Mouse (Mus musculus): ENCODE measurements at regions not wholly inside any gene's neighbourhood (a gene's known extent, or its start where the extent isn't known, plus 50 kb on each side); places are given as distances from the start of the nearest gene placed in this dataset.
A peak's percentile ranks its signal among the peaks of the same experiment; 100 is the strongest.

DNA sequence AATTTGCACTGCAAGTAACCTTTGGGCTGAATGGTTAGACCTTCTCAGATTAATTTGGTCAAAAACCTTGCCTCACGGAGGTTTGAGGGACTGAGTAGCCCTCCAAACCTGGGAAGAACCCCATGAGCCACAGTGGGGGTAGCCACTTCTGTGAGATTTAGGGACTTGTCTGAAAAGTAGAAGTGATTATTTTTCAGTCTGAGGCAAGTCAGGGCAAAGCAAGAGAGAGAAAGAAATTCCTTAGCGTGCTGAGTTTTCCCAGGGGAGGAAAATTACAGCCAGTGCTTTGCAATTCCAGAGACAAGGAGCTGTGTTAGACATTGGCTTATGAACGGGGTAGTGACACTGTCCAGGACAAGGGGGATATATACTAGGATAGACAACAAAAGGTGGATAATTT is 1962.1 kb upstream of the Lrrc6 start:
- Histone ChIP-seq H3K4me2 (ENCODE audit: low read length) (no peak overlapping the region), H3K9ac (replicated peaks; ENCODE audit: low read length) (no peak overlapping the region), H3K27me3 (ENCODE audit: control insufficient read depth, insufficient read depth, low read length) (no peaks in the 10 kb centered on the region), H3K36me3 (ENCODE audit: control insufficient read depth, insufficient read depth, low read length) (no peaks in the 10 kb centered on the region), H3K27ac (replicated peaks; ENCODE audit: low read depth, low read length) (no peak overlapping the region), H3K4me3 (replicated peaks; ENCODE audit: low read depth, low read length) (no peak overlapping the region), H3K9me3 (ENCODE audit: control insufficient read depth, low read length) (no peaks in the 10 kb centered on the region), H3K4me1 (ENCODE audit: control insufficient read depth, insufficient read depth, low read length) (no peaks in the 10 kb centered on the region)
- ATAC-seq (ENCODE audit: low FRiP score, low TSS enrichment) = no peak
- DNase-seq = no peak
- WGBS = 60% methylated on average over 3 of the region's 3 CpGs

DNA sequence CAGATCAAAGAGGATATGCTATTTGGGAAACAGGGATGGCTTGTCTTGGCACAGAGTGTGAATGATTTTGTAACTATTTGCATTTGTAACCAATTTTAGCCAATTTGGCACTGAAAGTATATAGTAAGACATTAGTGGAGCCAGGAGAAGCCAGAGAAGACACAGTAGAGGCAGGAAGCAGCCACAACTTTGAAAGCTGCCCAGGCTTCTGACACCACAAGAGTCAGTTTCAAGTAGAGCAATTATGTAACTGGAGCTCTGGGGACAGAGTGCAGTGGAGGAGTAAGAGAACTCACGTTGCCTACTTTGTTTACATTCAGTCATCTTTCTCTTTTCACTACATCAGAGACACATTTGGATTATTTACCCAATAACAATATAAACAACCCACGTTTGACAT is 1956.5 kb upstream of the Lrrc6 start:
- no peak for ATAC-seq (ENCODE audit: low FRiP score, low TSS enrichment)
- H3K9ac ChIP-seq (replicated peaks; ENCODE audit: low read length) = no peak overlapping the region
- no peaks in the 10 kb centered on the region for H3K27me3 ChIP-seq (ENCODE audit: control insufficient read depth, insufficient read depth, low read length)
- H3K4me1 ChIP-seq (ENCODE audit: control insufficient read depth, insufficient read depth, low read length) = no peaks in the 10 kb centered on the region
- no peak for DNase-seq
- H3K4me2 ChIP-seq (ENCODE audit: low read length) = no peak overlapping the region
- 67% methylated on average over 2 of the region's 2 CpGs for WGBS
- H3K9me3 ChIP-seq (ENCODE audit: control insufficient read depth, low read length) = no peaks in the 10 kb centered on the region
- H3K27ac ChIP-seq (replicated peaks; ENCODE audit: low read depth, low read length) = no peak overlapping the region
- no peak overlapping the region for H3K4me3 ChIP-seq (replicated peaks; ENCODE audit: low read depth, low read length)
- H3K36me3 ChIP-seq (ENCODE audit: control insufficient read depth, insufficient read depth, low read length) = no peaks in the 10 kb centered on the region

DNA sequence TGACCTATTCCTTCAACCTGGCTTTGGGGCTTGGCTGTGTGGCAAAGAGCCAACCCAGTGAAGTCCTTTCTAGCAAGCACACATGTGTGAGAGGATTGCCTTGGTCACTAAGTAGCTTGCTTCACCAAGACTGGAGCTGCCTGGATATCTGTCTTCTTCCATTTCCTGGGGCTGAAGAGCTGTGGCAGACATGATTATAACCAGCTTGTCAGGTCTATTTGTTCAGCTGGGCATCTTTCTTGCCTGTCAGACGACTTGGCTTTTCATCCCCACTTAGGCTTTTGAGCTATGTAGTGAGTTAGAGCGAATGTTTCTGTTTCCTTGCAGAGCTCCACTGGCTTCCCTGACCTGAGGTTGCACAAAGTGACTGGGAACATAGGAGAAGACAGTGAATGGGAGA is 1951.3 kb upstream of the Lrrc6 start:
- Histone ChIP-seq H3K4me3 (replicated peaks; ENCODE audit: low read depth, low read length) (no peak overlapping the region), H3K4me2 (ENCODE audit: low read length) (no peak overlapping the region), H3K9me3 (ENCODE audit: control insufficient read depth, low read length) (no peaks in the 10 kb centered on the region), H3K4me1 (ENCODE audit: control insufficient read depth, insufficient read depth, low read length) (no peaks in the 10 kb centered on the region), H3K36me3 (ENCODE audit: control insufficient read depth, insufficient read depth, low read length) (no peaks in the 10 kb centered on the region), H3K27me3 (ENCODE audit: control insufficient read depth, insufficient read depth, low read length) (no peaks in the 10 kb centered on the region), H3K9ac (replicated peaks; ENCODE audit: low read length) (no peak overlapping the region), H3K27ac (replicated peaks; ENCODE audit: low read depth, low read length) (no peak overlapping the region)
- WGBS = 46% methylated on average over 2 of the region's 2 CpGs
- DNase-seq (no peak), ATAC-seq (ENCODE audit: low FRiP score, low TSS enrichment) (no peak)

DNA sequence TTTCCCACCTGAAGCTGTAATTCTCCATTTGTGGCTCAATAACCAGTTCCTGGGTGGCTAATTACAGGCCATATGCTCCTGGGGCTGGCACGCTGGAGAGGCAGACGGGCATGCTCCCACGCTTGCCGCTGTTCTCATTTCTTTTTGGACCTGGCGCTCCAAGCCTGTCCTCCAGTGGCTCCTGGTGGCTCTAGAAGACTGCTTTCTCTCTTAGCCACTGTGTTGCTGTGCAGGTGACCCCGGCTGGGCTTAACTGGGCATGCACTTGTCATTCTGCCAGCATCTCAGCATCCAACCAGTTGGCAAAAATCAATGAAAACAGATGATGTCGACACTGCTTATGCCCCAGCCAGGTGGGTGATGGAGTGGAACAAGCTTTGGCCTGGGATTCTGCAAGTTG is 1944.6 kb upstream of the Lrrc6 start:
- Histone ChIP-seq H3K9ac (replicated peaks; ENCODE audit: low read length) (no peak overlapping the region), H3K9me3 (ENCODE audit: control insufficient read depth, low read length) (no peaks in the 10 kb centered on the region), H3K4me1 (ENCODE audit: control insufficient read depth, insufficient read depth, low read length) (no peaks in the 10 kb centered on the region), H3K27ac (replicated peaks; ENCODE audit: low read depth, low read length) (no peak overlapping the region), H3K36me3 (ENCODE audit: control insufficient read depth, insufficient read depth, low read length) (no peaks in the 10 kb centered on the region), H3K27me3 (ENCODE audit: control insufficient read depth, insufficient read depth, low read length) (no peaks in the 10 kb centered on the region), H3K4me3 (replicated peaks; ENCODE audit: low read depth, low read length) (no peak overlapping the region), H3K4me2 (ENCODE audit: low read length) (no peak overlapping the region)
- WGBS = 89% methylated on average over 7 of the region's 7 CpGs
- no peak for ATAC-seq (ENCODE audit: low FRiP score, low TSS enrichment)
- DNase-seq = no peak

DNA sequence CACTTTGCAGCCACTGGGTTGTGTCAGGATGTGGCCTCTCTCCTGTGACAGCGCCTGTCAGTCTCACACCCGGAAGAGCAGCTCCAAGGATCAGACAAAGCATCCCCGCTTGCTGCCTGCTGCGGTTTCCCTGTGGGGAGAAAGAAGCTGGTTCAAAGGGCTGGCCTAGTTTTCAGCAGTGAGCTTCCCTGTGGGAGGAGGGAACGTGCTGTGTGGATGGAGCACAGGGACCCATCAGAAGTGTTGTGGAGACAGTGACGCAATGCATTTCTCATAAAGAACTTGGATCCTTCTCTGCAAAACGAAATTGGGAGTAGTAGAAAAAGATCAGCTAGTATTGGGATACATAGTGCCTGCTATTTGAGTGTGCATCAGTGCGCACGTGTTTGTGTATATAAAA is 1939.9 kb upstream of the Lrrc6 start:
- DNase-seq (no peak), ATAC-seq (ENCODE audit: low FRiP score, low TSS enrichment) (no peak)
- Histone ChIP-seq H3K4me3 (replicated peaks; ENCODE audit: low read depth, low read length) (no peak overlapping the region), H3K4me2 (ENCODE audit: low read length) (no peak overlapping the region), H3K9ac (replicated peaks; ENCODE audit: low read length) (no peak overlapping the region), H3K27ac (replicated peaks; ENCODE audit: low read depth, low read length) (no peak overlapping the region), H3K9me3 (ENCODE audit: control insufficient read depth, low read length) (no peaks in the 10 kb centered on the region), H3K36me3 (ENCODE audit: control insufficient read depth, insufficient read depth, low read length) (no peaks in the 10 kb centered on the region), H3K27me3 (ENCODE audit: control insufficient read depth, insufficient read depth, low read length) (no peaks in the 10 kb centered on the region), H3K4me1 (ENCODE audit: control insufficient read depth, insufficient read depth, low read length) (no peaks in the 10 kb centered on the region)
- WGBS = 44% methylated on average over 9 of the region's 9 CpGs

DNA sequence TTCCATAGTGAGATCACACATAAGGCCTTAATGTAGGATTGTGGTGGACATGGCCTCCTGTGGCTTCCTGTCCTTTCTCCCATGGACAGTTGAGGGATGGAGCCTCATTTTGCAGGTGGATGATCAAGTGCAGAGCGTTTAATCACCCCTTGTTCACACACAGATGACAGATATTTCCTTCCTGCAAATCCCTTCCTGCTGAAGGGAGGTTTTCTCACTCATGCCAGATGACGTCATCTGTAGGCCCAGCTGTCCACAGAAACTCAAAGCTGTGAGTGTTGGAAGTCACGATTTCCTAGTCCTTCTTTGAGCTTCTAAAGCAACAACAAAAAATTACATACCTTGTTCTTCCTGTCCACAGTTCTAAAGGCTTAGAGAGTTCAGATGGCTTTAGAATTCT is 1935.3 kb upstream of the Lrrc6 start:
- Histone ChIP-seq H3K4me3 (replicated peaks; ENCODE audit: low read depth, low read length) (no peak overlapping the region), H3K9me3 (ENCODE audit: control insufficient read depth, low read length) (no peaks in the 10 kb centered on the region), H3K27ac (replicated peaks; ENCODE audit: low read depth, low read length) (no peak overlapping the region), H3K27me3 (ENCODE audit: control insufficient read depth, insufficient read depth, low read length) (no peaks in the 10 kb centered on the region), H3K36me3 (ENCODE audit: control insufficient read depth, insufficient read depth, low read length) (no peaks in the 10 kb centered on the region), H3K4me1 (ENCODE audit: control insufficient read depth, insufficient read depth, low read length) (no peaks in the 10 kb centered on the region), H3K4me2 (ENCODE audit: low read length) (no peak overlapping the region), H3K9ac (replicated peaks; ENCODE audit: low read length) (no peak overlapping the region)
- DNase-seq (no peak), ATAC-seq (ENCODE audit: low FRiP score, low TSS enrichment) (no peak)
- WGBS = 72% methylated on average over 3 of the region's 3 CpGs

DNA sequence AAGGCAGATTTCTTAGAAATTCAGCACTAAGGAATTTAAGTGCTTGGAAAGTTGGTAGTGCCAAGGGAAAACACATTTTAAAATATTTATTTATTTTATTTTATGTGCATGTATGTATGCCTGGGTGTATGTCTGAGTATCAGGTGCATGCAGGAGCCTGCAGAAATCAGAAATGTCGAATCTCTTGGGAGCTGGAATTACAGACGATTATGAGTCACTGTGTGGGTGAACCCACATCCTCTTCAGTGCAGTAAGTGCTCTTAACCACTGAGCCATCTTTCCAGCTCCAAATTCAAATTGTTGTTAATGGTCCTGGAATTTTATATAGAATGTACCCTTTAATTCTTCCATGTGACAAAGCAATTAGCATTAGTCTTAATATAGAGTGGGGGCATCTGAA is 1930.5 kb upstream of the Lrrc6 start:
- Histone ChIP-seq H3K36me3 (ENCODE audit: control insufficient read depth, insufficient read depth, low read length) (no peaks in the 10 kb centered on the region), H3K27me3 (ENCODE audit: control insufficient read depth, insufficient read depth, low read length) (no peaks in the 10 kb centered on the region), H3K4me3 (replicated peaks; ENCODE audit: low read depth, low read length) (no peak overlapping the region), H3K9ac (replicated peaks; ENCODE audit: low read length) (no peak overlapping the region), H3K27ac (replicated peaks; ENCODE audit: low read depth, low read length) (no peak overlapping the region), H3K4me2 (ENCODE audit: low read length) (no peak overlapping the region), H3K4me1 (ENCODE audit: control insufficient read depth, insufficient read depth, low read length) (no peaks in the 10 kb centered on the region), H3K9me3 (ENCODE audit: control insufficient read depth, low read length) (no peaks in the 10 kb centered on the region)
- 72% methylated on average over 2 of the region's 2 CpGs for WGBS
- ATAC-seq (ENCODE audit: low FRiP score, low TSS enrichment) = no peak
- DNase-seq = no peak

DNA sequence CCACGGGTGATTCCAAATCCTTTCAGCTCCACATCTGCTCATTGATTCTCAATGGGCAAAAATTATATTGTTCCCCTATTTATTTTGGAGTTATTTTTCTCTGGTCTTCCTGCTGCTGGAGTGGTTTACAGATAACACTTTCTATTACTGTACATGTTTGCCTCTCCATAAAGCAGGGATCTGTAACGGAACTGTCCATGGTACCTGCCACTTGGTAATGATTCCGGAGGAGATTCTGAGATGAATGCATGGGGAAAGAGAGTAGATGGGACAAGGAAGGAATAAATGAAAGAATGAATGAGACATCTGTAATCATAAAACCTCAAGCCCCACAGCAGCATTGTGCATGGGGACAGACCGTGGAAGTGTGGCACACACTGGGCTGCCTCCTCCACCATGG is 1929.8 kb upstream of the Lrrc6 start:
- WGBS = 68% methylated on average over 4 of the region's 4 CpGs
- Histone ChIP-seq H3K9ac (replicated peaks; ENCODE audit: low read length) (no peak overlapping the region), H3K36me3 (ENCODE audit: control insufficient read depth, insufficient read depth, low read length) (no peaks in the 10 kb centered on the region), H3K4me1 (ENCODE audit: control insufficient read depth, insufficient read depth, low read length) (no peaks in the 10 kb centered on the region), H3K27ac (replicated peaks; ENCODE audit: low read depth, low read length) (no peak overlapping the region), H3K4me2 (ENCODE audit: low read length) (no peak overlapping the region), H3K27me3 (ENCODE audit: control insufficient read depth, insufficient read depth, low read length) (no peaks in the 10 kb centered on the region), H3K9me3 (ENCODE audit: control insufficient read depth, low read length) (no peaks in the 10 kb centered on the region), H3K4me3 (replicated peaks; ENCODE audit: low read depth, low read length) (no peak overlapping the region)
- no peak for DNase-seq
- no peak for ATAC-seq (ENCODE audit: low FRiP score, low TSS enrichment)

DNA sequence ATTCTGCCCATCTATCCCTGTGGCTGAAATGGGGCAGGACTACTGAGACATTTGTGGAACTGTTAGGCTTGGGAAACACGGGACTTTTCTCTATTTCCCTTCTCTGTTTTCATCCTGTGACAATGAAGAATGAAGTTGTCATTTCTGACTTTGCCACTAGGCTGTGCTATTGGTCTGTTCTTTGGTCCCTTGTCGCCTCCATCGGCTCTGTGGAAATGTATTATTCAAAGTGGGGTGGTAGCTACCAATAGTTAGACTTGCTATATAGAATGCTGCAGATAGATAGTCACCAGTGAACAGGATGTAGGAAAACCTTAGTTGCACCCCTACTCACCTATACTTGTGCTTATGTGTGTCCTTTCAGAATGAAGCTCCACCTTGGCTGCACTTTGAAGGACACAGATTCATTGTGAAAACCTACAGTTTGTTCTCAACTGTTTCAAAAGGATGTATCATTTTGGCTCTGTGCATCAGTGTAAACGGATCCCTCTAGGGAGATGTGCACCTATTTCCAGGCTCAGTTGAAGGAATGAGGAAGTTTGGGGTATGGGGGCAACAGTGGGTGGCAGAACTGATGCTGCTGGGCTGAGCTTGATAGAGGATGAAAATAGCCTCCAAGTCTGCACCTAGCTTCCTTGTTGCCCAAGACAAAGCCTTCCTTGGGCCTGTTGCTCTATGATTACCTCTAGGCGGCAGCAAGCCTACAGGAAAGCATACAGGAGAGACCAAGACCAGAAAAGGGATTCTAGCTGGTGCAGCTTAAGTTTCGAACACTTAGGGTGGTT is 1927.9 kb upstream of the Lrrc6 start:
- H3K4me3 ChIP-seq (replicated peaks; ENCODE audit: low read depth, low read length) = no peak overlapping the region
- ATAC-seq (ENCODE audit: low FRiP score, low TSS enrichment) (peak; percentile 64; the same call in 1 of the 2 replicates), DNase-seq (peak; percentile 91)
- no peak overlapping the region for H3K9ac ChIP-seq (replicated peaks; ENCODE audit: low read length)
- no peaks in the 10 kb centered on the region for H3K9me3 ChIP-seq (ENCODE audit: control insufficient read depth, low read length)
- 22% methylated on average over 6 of the region's 6 CpGs for WGBS
- H3K4me2 ChIP-seq (ENCODE audit: low read length) = no peak overlapping the region
- H3K36me3 ChIP-seq (ENCODE audit: control insufficient read depth, insufficient read depth, low read length) = no peaks in the 10 kb centered on the region
- no peaks in the 10 kb centered on the region for H3K27me3 ChIP-seq (ENCODE audit: control insufficient read depth, insufficient read depth, low read length)
- no peak overlapping the region for H3K27ac ChIP-seq (replicated peaks; ENCODE audit: low read depth, low read length)
- no peaks in the 10 kb centered on the region for H3K4me1 ChIP-seq (ENCODE audit: control insufficient read depth, insufficient read depth, low read length)

All from midbrain, embryonic 14.5 days (tissue).